Mouse (Mus musculus) CD8-positive naive resting alpha-beta T cell, adult 2 months (primary cell): ENCODE data around the gene Tor1aip1.
"Not testable (repeated sequence)": the region's sequence is repeated elsewhere in the genome, so short reads cannot be mapped to it uniquely, and the experiment has no call there.

ENCODE experiments used
- DNase-seq, 2 experiments: peaks; one replicate each; pipeline ENCODE4 v3.0.0; 2022; ENCODE audit warnings: low read depth in 2 of 2, low spot score in 2 of 2

Gene Tor1aip1

DNA sequence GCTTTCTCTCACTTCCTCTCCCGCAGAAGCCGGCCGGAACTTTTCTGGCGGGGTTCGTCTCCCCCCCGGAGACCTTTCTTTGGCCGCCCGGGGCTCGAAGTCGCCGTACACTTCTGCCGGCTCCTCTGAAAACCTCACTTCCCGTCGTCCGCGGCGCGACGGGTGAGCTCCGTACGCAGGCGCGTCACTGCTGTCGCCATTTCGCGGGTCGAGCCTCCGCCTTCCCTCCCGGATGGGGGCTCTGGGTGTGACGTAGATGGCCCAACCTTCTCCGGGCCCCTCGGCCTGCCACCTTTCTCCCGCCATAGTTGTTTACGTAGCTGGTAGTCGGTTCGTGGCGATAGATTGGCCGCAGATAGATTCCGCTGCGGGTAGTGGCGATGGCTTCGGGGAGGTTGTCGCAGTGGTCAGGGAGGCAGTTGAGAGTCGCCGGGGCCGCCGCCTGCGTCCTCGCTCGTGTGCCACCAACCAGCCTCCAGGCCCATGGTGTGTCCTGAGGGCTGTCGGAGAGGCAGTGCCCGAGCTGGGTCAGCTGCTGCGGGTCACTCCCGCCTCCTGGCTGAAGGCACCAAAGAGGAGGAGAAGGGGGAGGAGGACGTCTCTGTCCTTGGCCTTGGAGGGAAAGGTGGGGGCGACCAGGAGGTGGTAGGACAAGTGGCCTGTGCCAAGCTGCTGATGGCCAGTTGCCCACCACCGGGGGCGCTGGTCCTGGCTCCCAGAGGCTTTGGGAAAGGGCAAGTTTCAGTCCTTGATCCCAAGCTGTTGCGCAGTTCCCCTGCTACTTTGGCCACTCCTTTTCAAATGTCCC, at the start of gene Tor1aip1:
Gene Tor1aip1, minus strand, starts transcription at position 551 of the 808 bp plus-strand sequence.
- peak; percentile 98 for DNase-seq

DNA sequence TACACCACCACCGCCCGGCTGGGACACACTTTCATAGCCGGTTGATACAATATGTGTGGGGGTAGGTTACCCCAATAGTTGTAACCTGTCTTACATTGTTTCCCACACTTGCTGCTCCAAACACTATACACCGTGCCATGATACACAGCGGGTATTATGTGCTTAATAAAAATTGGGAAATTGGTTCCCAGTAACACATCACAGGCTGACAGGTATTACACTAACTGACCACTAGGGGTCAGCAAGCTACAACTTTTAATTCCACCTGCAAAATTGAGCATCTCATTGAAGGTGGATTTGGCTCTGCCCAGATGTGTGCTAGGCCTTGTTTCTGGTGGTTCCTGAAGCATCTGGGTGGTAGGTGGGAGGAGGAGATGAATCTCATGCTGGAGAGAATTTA, 49.5 kb upstream of the Tor1aip1 start:
- DNase-seq = peak; percentile 16 to 38

DNA sequence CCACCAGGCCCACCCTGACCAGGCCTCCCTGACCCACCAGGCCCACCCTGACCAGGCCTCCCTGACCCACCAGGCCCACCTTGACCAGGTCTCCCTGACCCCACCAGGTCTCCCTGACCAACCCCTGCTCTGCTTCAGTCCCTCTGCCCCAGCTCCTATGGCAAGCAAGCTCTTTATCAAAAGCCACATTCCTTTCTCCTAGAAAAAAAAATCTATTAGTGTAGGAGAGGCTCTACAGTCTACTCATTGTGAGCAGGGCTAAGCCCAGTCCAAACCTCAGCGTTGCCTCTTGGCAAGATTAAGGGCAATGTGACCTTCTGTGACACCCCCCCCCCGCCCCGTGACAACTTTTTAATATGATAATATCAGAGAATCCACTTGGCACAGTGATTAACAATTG, 48.3 kb upstream of the Tor1aip1 start:
- DNase-seq = no peak

DNA sequence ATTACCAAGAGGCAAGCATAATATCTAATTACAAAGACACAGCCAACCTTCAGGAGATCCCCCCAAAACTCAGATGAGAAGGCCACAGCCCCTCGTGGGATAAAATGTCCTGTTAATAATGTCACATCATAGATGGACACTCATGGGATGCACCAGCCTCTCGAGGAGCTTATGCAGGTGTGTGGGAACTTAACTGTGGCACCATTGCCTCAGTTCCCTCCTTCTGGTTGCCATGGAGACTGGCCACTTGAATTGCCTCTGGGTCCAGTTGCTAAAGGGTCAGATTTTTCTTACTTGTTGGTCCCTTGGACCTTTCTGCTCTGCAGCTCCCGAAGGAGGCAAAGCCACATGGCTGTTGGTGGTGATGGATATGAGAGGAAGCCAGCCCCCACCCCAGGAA, 41.4 kb upstream of the Tor1aip1 start:
- no peak for DNase-seq

DNA sequence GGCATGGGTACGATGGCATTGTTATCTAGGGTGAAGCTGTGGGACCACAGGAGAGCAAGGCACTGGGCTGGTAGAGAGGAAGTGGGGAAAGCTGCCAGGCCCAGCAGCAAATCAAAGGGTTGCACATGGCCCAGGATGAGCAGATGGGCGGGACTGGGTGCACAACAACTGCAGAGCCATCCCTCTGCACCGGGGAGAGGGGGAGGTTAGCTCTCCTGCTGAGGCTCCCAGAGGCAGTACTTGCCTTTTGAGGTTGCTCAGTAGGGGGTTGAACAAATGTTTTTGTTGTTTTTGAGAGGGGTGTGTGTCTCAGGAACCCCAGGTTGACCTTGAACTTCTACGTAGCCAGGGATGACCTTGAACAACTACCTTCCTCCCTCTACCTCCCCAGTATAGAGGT, 40.2 kb upstream of the Tor1aip1 start:
- DNase-seq = peak in 1 of 2 experiments; percentile 13

DNA sequence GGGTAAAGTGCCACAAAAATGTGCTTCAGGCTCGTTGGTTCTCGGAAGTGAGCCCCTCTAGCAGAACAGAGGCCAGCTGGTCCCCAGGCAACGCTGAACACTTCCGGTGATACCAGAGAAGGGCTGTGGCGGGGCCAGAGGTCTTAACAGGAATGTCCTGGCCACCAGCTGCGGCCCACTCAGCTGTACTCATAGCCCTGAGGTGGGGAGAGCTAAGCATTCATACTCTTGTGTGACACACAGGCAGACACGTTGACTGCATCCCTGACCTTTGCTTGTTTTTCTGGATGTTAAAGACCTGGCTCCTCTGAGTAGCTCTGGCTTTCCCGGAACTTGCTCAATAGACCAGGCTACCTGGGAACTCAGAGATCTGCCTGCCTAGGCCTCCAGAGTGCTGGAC, 38.3 kb upstream of the Tor1aip1 start:
- DNase-seq = no peak

DNA sequence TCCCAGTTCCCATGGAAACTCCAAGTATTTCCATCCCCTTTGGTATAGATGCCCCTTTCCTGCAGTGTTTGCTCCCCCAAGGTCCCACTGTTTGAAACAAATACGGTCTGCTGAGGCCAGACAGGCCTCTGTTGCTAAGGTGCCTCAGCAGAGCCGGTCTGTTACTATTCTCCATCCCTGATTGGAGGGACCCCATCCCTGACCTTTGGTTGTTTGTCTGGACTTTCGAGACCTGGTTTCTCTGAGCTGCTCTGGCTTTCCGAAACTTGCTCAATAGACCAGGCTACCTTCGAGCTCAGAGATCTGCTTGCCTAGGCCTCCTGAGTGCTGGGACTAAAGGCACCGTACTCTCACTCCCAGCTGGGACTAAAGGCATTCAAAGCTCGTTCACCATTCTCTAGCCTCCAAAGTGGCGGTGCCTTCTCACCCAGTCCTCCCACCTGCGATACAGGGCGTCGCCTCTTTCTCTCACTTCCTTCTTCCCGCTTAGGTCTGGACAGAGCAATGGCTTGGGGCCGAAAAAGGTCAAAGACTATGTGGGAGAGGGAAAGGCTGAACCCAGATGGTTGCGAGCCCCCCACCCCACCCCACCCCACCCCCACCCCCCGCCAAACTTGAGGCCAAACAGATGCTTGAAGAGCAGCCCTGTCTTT, 37.0 kb upstream of the Tor1aip1 start:
- DNase-seq = no peak

DNA sequence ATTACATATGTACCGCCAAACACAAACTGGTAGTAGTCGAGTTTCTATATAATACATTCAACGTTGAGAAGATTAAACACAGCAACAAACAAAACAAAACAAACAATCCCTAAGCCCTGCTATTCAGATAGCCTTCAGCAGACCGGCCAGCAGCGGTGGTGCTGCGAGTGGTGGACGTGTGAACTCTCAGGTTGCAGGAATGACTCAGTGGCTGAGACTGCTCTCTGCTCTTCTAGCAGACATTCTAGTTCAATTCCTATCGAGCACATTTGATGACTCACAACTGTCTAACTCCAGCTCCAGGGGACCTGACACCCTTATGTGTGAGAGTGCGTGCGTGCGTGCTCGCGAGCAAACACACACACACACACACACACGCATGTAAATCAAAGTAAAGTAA, 33.8 kb upstream of the Tor1aip1 start:
- DNase-seq = no peak

DNA sequence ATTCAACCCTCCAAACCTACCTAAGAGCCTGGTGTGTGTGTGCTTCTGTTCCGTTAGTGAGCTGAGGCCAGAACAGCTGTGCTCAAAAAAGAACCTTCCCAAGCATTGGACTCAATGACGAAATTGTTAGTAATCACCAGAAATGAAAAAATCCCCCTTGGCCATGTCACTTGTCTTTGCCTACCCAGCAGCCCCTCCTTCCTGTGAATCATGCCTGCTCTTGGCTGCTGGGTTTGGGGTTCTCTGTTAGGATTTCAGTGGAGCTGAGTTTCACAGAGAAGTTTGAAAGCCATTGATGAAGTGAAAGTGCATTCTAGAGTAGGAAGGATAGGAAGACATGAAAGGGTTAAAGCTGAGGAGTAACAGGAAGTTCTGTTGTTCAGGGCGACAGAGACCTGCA, 29.9 kb upstream of the Tor1aip1 start:
- DNase-seq = no peak

DNA sequence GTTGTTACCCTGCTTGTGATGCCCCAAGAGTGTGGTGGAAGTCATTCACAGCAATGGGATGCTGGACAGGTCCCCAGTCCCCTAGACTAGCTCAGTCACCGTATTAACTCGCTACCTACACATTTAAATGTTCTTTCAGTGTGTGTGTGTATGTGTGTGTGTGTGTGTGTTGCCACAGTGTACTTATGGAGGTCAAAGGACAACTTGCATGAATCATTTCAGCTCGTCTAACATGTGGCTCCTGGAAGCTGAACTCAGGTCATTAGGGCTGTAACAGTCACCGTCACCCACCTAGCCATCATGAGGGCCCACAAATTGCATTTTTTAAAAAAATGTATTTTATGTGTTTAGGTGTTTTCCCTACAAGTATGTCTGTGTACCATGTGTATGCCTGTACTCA, 25.9 kb upstream of the Tor1aip1 start:
- DNase-seq = no peak

DNA sequence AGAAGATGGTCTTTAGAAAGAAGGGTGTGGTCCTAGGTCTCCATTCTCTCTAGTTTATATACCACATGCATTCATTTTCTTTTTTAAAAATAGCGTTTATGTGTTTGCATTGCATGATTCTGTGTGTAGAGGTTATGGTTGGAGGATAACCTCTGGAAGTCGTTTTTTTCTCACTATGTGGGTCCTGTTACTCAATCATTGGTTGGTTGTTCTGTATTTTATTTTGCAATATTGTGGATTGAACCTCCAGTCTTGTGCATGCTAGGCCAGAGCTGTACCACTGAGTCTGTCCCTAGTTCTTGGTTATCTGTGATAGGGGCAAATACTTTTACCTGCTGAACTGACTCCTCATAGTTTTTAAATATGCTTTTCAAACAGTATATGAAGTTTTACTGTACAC, 21.9 kb upstream of the Tor1aip1 start:
- DNase-seq = no peak

DNA sequence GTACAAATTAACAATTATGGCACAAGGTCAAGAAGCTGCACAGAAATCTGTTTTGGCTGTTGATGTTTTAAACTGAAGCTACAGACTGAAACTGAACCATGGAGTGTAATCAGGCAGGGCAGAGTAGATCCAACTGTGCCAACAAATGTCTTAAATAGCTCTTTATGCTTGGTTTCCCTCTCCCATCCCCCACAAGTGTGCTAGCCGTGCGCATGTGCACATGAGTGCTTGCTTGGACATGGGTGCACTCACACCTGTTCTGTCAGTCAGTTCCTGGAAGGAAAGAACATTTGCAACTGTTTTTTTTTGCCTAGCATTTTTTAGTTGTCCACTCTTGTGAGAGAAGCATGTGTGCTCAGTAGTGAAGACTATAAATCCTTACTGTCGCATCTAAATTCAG, 10.4 kb upstream of the Tor1aip1 start:
- no peak for DNase-seq

DNA sequence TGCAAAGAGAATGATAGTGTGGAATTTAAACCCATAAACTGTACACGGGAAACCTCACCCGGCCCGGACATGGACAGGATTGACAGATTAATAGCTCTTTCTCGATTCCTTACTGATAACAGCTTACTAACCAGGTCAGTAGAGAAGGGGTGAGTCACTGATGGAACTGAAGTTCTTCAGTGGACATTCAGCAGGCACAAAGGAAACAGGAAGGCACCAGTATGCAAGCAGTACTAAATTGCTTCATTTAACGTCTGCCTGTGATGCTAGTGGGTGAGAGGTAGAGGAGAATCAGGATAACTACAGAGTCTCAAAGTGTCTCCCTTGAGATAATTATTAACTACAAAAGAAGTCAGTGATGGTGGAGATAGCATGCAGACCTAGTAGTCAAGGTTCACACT, 7.9 kb upstream of the Tor1aip1 start:
- DNase-seq = no peak

DNA sequence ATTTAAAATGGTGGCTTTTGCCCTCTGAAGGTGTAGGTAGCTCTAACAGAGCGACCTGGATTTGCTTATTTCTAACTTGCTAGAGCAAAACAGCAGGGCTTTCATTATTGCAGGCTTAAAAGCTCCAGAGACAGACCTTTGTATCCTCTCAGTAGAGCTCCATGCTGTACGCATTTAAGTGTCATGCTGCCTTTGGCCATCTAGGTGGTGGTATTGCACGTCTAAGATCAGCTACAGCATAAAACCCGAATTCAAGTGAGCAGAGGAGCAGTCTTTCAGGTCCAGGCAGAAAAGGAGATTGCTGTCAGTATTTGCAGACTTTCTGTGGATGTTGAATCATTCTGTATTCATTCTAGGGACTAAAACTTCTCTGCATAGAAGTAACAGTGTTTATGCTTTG, 6.7 kb upstream of the Tor1aip1 start:
- peak; percentile 36 to 52 for DNase-seq

DNA sequence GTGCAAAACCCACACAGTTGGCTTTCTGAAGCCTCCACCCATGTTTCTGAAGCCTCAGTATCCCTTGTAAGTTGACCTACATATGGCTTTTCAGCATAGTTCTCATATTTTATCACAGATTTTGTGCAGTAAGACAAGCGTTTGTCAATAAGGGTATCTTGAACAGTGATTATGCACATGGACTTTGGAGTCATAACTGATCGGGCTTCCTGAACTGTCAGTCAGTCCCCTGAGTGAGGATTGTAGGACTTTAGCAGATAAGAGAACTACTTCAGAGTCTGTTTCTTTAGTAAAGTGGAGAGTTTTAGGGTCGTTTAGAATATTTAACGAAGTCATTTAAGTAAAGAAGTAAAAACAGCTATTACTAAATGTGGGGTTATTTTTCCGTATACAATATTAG, 6.2 kb upstream of the Tor1aip1 start:
- no peak for DNase-seq

DNA sequence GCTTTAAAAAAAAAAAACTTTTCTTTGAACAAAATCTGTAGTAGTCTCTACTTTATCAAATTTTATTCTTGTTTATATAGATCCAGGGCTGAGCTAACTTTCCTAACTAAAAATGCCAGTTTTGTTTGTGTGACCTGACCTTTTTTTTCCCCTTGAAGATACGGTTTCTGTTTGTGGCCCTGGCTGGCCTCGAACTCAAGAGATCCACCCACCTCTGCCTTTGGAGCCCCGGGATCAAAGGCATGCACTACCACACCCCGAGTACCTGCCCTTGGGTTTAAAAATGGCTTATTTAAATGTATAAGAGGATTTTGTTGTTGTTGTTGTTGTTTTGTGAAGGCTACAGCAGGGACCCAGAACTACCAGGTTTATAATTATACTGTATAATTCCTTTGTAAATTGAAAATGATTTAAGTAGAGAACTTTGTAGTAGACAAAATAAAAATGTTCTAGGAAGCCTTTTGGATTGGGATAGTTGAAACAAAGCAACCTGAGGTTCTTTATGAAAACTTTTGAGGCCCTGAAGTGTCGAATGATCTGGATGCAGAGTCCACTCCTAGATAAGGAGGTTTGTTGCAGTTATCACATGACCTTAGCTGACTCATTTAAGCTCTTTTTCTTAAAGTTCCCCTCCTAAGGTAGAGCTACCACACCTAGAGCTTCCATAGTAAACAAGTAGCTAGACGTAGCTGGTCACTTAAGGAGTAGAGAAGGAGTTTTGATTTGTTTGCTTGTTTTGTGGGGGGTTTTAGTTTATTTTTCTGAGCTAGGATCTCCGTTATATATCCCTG, 5.4 kb upstream of the Tor1aip1 start:
- DNase-seq = no peak

DNA sequence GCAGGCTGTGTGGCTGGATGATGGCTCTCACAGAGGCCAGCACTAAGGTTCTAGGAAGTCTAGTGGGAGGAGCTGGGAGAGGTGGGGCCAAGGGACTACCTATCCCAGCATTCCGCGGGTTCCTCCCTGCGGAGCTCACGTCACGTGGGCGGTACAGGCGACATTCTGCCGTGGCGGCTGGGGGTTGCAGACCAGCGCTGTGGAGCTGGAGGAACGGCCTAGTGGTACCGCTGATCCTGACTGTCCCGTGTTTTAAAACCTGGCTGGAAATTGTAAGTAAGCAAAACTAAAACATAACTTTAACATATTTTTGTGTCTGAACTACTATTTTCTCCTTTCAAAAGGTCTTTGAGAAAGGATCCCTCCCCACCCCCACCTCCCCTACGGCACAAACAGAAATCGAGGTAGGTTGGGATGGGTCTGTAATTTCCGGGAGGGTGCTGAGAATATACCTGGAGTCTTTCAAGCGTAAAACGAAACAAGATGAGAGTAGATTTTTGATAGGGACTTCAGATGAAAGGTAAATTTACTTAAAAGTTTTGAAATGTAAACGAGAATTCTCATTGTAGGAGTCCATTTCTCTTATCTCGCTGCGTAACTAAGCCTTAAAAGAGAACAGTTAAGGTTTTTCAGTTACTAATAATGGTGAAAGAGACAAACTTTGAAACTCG, 4.6 kb upstream of the Tor1aip1 start:
- peak; percentile 70 to 76 for DNase-seq

DNA sequence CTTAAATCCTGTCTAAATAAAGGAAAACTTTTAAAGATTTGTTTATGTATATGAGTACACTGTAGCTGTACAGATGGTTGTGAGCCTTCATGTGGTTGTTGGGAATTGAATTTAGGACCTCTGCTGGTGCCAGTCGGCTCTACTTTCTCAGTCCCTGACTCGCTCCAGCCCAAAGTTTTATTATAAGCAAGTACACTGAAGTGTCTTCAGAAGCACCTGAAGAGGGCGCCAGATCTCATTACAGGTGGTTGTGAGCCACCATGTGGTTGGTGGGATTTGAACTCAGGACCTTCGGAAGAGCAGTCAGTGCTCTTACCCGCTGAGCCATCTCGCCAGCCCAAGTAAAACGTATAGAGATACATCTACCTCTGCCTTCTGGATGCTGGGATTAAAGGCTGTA, 3.7 kb upstream of the Tor1aip1 start:
- not testable (repeated sequence) for DNase-seq

DNA sequence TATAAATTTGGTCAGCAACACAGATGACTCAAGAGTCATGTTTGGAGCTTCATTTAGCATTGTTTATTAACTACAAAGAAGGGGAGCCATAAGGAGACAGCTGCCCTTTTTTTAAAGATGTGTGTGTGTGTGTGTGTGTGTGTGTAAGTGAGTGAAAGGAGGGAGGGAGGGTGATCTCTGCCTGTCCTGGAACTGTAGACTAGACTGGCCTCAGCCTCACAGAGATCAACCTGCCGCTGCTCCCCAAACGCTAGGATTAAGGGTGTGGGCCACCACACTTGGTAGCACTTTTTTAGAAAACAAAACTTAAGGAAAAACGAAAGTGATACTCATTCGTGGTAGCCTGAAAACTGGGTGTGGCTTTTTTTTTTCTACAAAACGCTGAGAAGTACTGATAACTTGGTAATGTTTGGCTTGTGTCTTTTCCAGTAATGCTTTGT, 884 bp upstream of the Tor1aip1 start:
- DNase-seq = peak; percentile 16 to 40

DNA sequence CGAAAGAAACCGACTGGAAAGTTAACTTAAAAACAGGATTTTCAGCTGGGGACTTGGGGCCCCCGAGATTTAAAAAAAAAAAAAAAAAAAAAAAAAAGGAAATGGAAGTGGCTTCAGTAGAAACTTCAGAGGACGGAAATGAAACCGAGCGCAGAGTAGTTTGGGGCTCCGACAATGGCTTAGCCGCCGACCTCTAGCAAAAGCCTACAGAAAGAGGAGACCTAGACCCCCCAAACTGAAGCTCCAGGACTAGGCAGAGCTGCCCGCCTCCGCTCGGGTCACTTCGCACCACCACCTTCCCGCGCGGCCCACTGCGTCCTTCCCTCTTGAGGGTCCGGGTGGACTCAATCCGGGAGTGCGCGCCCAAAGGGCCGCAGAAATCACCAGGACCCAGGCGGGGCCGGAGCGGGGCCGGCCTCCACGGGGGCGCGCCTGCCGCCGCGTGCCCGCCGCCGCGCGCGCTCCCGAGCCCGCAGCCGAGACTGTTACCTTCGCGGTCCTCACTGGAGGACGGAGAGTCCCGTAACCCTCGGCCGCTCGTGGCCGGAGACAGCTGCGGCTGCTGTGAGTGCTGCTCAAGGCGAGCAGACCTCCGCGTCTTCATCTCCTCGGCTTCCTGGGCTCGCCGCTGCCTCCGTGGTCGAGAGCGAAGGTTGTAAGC, 881 bp downstream of the Tor1aip1 start, which contains the start of gene Tor1aip2:
Gene Tor1aip2, plus strand, starts transcription at position 135 of the 661 bp plus-strand sequence.
- DNase-seq = no peak

DNA sequence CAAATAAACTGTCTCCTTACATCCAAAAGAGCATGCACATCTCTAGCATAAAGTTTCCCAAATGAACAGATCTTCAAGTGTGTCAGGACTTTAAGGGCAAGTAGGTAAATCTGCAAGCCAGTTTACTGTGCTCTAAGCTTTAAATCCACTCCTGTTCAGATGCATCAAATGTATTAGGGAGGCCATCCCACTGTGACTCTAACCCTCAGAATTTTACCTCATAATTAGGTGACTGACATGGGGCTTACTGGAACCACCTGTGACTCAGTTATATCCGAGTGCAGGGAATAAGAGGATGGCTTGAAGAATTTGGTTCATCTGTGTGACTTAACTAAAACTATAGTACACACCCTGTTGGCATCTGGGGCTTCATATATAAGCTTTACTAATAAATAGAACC, 1.6 kb downstream of the Tor1aip1 start:
- DNase-seq = no peak
